Mouse (Mus musculus) midbrain, embryonic 10.5 days (tissue): ENCODE measurements at regions not wholly inside any gene's neighbourhood (a gene's known extent, or its start where the extent isn't known, plus 50 kb on each side); places are given as distances from the start of the nearest gene placed in this dataset.

Source experiments
- DNase-seq: peaks from one replicate; pipeline ENCODE4 v3.0.0-alpha.2; 2017; ENCODE audit warnings: low spot score
- H3K27ac ChIP-seq: fragments of 300-500 bp; sonication (generic); replicated peaks from 2 replicates; pipeline ENCODE4 v1.5.1; 2016; ENCODE audit warnings: mild to moderate bottlenecking
- H3K27me3 ChIP-seq: fragments of 300-500 bp; sonication (generic); 2 replicates; pipeline ENCODE4 v1.6.1; 2016; ENCODE audit warnings: low read depth, mild to moderate bottlenecking; ENCODE audit not compliant: poor library complexity, severe bottlenecking
- H3K36me3 ChIP-seq: fragments of 300-500 bp; sonication (generic); 2 replicates; pipeline ENCODE4 v1.6.1; 2016; ENCODE audit warnings: mild to moderate bottlenecking, moderate library complexity
- H3K4me1 ChIP-seq: fragments of 300-500 bp; sonication (generic); 2 replicates; pipeline ENCODE4 v1.6.1; 2016
- H3K4me3 ChIP-seq: fragments of 300-500 bp; sonication (generic); 2 replicates; pipeline ENCODE4 v1.5.1; 2016; ENCODE audit warnings: mild to moderate bottlenecking, moderate library complexity
- H3K9me3 ChIP-seq: fragments of 300-500 bp; sonication (generic); replicated peaks from 2 replicates; pipeline ENCODE4 v1.6.1; 2016; ENCODE audit warnings: mild to moderate bottlenecking
- WGBS: fragments of 180-500 bp; shearing (Covaris S2); methylation state at CpG from one replicate; pipeline ENCODE4 v1.1.7; 2016; 5-methylcytosine and 5-hydroxymethylcytosine counted together

GRCm38 (mm10) chrX:82741478-82741877, 207.2 kb upstream of the Dmd start:
- Histone ChIP-seq H3K9me3 (no peaks in the 10 kb centered on the region), H3K4me1 (no peaks in the 10 kb centered on the region), H3K27ac (no peak overlapping the region)

GRCm38 (mm10) chrX:82764204-82764603, 184.5 kb upstream of the Dmd start:
- Histone ChIP-seq H3K36me3 (no peaks in the 10 kb centered on the region), H3K27me3 (no peaks in the 10 kb centered on the region), H3K4me1 (no peaks in the 10 kb centered on the region), H3K27ac (no peak overlapping the region), H3K9me3 (no peaks in the 10 kb centered on the region), H3K4me3 (no peak overlapping the region)
- 33% methylated on average over 2 of the region's 2 CpGs for WGBS
- DNase-seq: no peak

More at GRCm38 (mm10) chrX:82741478-82741877, 207.2 kb upstream of the Dmd start:
- no peak for DNase-seq
- H3K27me3 ChIP-seq: no peaks in the 10 kb centered on the region
- H3K36me3 ChIP-seq: no peaks in the 10 kb centered on the region
- no peak overlapping the region for H3K4me3 ChIP-seq

- Histone ChIP-seq H3K27ac (no peak overlapping the region), H3K4me1 (no peaks in the 10 kb centered on the region), H3K9me3 (no peaks in the 10 kb centered on the region), H3K4me3 (no peak overlapping the region), H3K36me3 (no peaks in the 10 kb centered on the region), H3K27me3 (no peaks in the 10 kb centered on the region)
- 21% methylated on average over 2 of the region's 2 CpGs for WGBS
- DNase-seq: no peak
Measured at GRCm38 (mm10) chrX:82809171-82809570, 139.5 kb upstream of the Dmd start.

GRCm38 (mm10) chrX:82814618-82815017, 134.1 kb upstream of the Dmd start:
- Histone ChIP-seq H3K27ac (peak overlapping the region; percentile 42; the same call in 1 of the 2 replicates), H3K4me3 (peak overlapping the region; percentile 41), H3K36me3 (no peaks in the 10 kb centered on the region), H3K4me1 (no peaks in the 10 kb centered on the region), H3K27me3 (no peaks in the 10 kb centered on the region), H3K9me3 (no peaks in the 10 kb centered on the region)
- WGBS: 29% methylated on average over 11 of the region's 11 CpGs
- peak; percentile 12 for DNase-seq

GRCm38 (mm10) chrX:82817045-82817444, 131.6 kb upstream of the Dmd start:
- no peaks in the 10 kb centered on the region for H3K4me1 ChIP-seq
- H3K27me3 ChIP-seq: no peaks in the 10 kb centered on the region
- DNase-seq: no peak
- H3K36me3 ChIP-seq: no peaks in the 10 kb centered on the region
- WGBS: 55% methylated on average over 4 of the region's 4 CpGs
- no peak overlapping the region for H3K4me3 ChIP-seq
- no peak overlapping the region for H3K27ac ChIP-seq
- H3K9me3 ChIP-seq: no peaks in the 10 kb centered on the region

- H3K36me3 ChIP-seq: no peaks in the 10 kb centered on the region
- 46% methylated on average over 5 of the region's 5 CpGs for WGBS
- peaks cover 4% of the 10 kb centered on the region; the same call in 1 of the 2 replicates for H3K4me1 ChIP-seq
- no peak for DNase-seq
- H3K9me3 ChIP-seq: no peaks in the 10 kb centered on the region
- no peak overlapping the region for H3K27ac ChIP-seq
- no peak overlapping the region for H3K4me3 ChIP-seq
- H3K27me3 ChIP-seq: no peaks in the 10 kb centered on the region
Measured at GRCm38 (mm10) chrX:82823606-82824005, 125.1 kb upstream of the Dmd start.

- Histone ChIP-seq H3K27me3 (no peaks in the 10 kb centered on the region), H3K27ac (no peak overlapping the region), H3K4me3 (no peak overlapping the region), H3K4me1 (no peaks in the 10 kb centered on the region), H3K36me3 (no peaks in the 10 kb centered on the region), H3K9me3 (no peaks in the 10 kb centered on the region)
- 39% methylated on average over 1 of the region's 1 CpGs for WGBS
- DNase-seq: no peak
Measured at GRCm38 (mm10) chrX:82866116-82866515, 82.6 kb upstream of the Dmd start.
